Mouse (Mus musculus) neural tube, embryonic 12.5 days (tissue): ENCODE results near the gene Limch1. TPM values are rescaled to one million over a fixed set of nuclear protein-coding genes. Genes with fewer than 3 reads are reported as not detected.
A peak's percentile ranks its signal among the peaks of the same experiment; 100 is the strongest.

Experiments used
- ATAC-seq: fragments of 200-750 bp; cut with Nextera tagmentation; 2 replicates; pipeline ENCODE4 v1.8.0; 2017; ENCODE audit warnings: low read depth, mild to moderate bottlenecking, moderate TSS enrichment, moderate library complexity; ENCODE audit not compliant: low FRiP score
- H3K27ac ChIP-seq: fragments of 300-500 bp; sonication (generic); 2 replicates; pipeline ENCODE4 v1.5.1; 2016
- H3K27me3 ChIP-seq: fragments of 300-500 bp; sonication (generic); replicated peaks from 2 replicates; pipeline ENCODE4 v1.6.1; 2016; ENCODE audit warnings: mild to moderate bottlenecking
- H3K36me3 ChIP-seq: fragments of 300-500 bp; sonication (generic); 2 replicates; pipeline ENCODE4 v1.6.1; 2016; ENCODE audit warnings: mild to moderate bottlenecking
- H3K4me1 ChIP-seq: fragments of 300-500 bp; sonication (generic); 2 replicates; pipeline ENCODE4 v1.6.1; 2016
- H3K4me2 ChIP-seq: fragments of 300-500 bp; sonication (generic); replicated peaks from 2 replicates; pipeline ENCODE4 v1.6.1; 2016; ENCODE audit warnings: mild to moderate bottlenecking
- H3K4me3 ChIP-seq: fragments of 300-500 bp; sonication (generic); 2 replicates; pipeline ENCODE4 v1.5.1; 2016
- H3K9ac ChIP-seq: fragments of 300-500 bp; sonication (generic); 2 replicates; pipeline ENCODE4 v1.6.1; 2016; ENCODE audit warnings: mild to moderate bottlenecking
- H3K9me3 ChIP-seq: fragments of 300-500 bp; sonication (generic); 2 replicates; pipeline ENCODE4 v1.6.1; 2016; ENCODE audit warnings: mild to moderate bottlenecking
- WGBS: fragments of 180-500 bp; shearing (Covaris S2); methylation state at CpG from one replicate; pipeline ENCODE4 v1.1.7; 2016; 5-methylcytosine and 5-hydroxymethylcytosine counted together
- microRNA-seq: library from miRNA; unstranded; fragments of <30 nt; microRNA quantifications from one replicate; pipeline ENCODE4, GENCODE M21; 2017
- polyA plus RNA-seq: library from polyadenylated mRNA; unstranded; fragments of >200 nt; fragmentation: Nextera tagmentation; extraction: Ambion mirVana; gene quantifications from 2 replicates; pipeline ENCODE4 v1.2.1, GENCODE M21; 2016

Gene Limch1
- polyA plus RNA-seq, 1 experiment from 2014 or later, result 59.8 TPM

DNA sequence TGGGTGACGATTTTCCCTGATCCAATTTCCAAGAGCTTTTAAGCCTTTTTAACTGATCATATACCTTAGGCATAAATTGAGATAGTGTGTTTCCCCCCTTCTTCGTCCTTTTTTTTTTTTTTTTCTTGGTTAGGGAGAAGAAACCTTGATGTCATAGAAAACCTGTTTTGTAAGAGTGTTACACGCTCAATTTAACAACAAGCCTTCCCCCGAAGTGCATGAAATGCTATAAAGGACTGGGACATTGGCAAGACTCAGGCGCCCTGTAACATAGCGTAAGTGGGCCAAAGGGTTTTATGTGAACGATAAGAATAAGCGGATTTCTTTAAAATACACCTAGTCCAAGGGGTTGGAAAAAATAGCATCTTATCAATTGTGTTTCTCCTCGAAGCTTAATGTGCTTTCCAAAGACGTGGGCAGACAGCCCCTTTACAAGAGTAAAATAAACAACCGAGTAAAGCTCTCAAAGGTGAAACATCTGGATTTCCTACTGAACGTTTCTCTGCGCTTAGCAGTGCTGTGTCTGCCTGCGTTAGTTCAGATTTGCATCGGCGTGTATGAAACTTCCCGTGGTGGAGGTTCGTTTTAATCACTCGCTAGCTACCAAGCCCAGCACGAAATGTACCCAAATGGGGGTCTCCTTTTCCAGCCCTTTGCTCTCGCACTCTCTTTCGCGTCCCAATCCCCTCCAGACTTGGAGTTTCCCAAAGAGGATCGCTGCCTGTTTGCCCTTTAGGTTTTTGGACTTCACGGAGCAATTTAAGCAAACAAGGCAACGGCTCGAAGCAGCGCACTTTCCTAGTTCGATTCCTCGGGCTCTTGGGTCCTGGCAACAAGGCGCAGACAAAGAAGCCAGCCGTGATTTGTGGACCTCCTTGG is 354.0 kb downstream of the Limch1 start:
- H3K9me3 ChIP-seq, result no peaks in the 10 kb centered on the region
- H3K9ac ChIP-seq, result no peak overlapping the region
- WGBS, result under 1% methylated on average over 32 of the region's 32 CpGs
- no peak overlapping the region for H3K27ac ChIP-seq
- H3K4me2 ChIP-seq, result no peak overlapping the region
- peaks cover 15% of the 10 kb centered on the region for H3K4me1 ChIP-seq
- H3K36me3 ChIP-seq, result no peaks in the 10 kb centered on the region
- no peak overlapping the region for H3K4me3 ChIP-seq
- H3K27me3 ChIP-seq, result peaks cover 97% of the 10 kb centered on the region
- ATAC-seq, result no peak

DNA sequence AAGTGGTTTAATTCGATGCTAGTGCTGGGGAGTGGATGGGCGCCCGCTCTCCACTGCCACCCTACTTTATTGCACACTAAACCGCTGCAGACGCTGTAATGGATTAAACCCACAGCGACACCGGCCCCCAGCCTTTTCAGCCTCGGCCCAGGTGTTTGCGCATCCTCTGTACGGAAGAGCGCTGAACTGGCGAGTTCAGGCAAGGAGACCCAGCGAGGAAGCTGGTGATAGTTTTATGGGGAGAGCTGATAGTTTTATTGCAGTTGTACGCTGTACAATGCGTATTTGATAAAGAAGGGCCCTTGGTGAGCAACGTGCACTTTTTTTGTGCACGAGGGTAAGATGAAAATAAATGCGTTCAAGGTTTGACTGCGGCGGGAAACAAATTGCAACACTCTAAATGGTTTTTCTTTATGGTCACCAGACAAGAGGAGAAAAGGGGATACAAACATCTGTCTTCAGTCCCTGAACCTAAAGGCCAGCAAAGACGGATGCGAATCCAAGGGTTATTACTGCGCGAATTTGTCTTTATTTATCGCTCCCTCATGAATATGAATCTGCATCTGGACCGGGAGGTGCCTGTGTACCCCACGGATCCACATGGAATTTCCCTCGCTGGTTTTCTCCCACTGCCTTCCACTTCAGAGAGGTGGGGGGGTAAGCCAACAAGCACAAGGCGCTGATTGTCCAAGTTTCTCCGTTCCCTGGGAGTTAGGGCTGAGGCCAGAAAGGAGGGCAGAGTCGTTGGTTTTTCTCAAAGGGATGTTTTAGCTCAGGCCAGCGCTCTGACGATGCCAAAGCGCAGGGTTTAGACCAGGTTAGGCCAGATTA is 355.2 kb downstream of the Limch1 start:
- 1% methylated on average over 34 of the region's 34 CpGs for WGBS

DNA sequence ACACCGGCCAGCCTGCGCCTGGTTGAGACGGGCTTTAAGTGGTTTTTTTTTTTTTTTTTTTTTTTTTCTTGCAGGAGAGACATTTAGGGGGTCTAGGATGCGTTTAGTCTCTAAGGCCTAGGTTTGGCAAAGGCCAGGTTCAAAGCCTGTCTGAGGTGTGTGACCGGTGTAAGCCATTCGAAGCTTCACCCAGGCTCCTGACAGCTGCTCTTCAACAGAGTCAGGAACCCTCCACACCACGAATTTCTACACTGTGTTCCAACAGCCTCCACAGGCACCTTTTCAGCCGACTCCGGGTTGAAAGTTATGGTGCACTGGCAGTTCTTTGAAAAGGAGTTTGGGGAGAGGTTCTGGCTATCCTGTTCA is 355.8 kb downstream of the Limch1 start:
- no peak overlapping the region for H3K4me2 ChIP-seq
- no peak overlapping the region for H3K4me3 ChIP-seq
- H3K9ac ChIP-seq, result no peak overlapping the region
- no peaks in the 10 kb centered on the region for H3K36me3 ChIP-seq
- WGBS, result 1% methylated on average over 9 of the region's 9 CpGs
- no peaks in the 10 kb centered on the region for H3K9me3 ChIP-seq
- H3K4me1 ChIP-seq, result peaks cover 12% of the 10 kb centered on the region; the same call in 1 of the 2 replicates
- H3K27ac ChIP-seq, result no peak overlapping the region
- H3K27me3 ChIP-seq, result peaks cover 94% of the 10 kb centered on the region
- 0 out of 2 replicates have a peak, but pooled peaks have one; percentile 27 for ATAC-seq

More for the DNA sequence above, 355.2 kb downstream of the Limch1 start:
- no peak for ATAC-seq
- H3K27ac ChIP-seq, result no peak overlapping the region
- no peak overlapping the region for H3K9ac ChIP-seq
- no peak overlapping the region for H3K4me3 ChIP-seq
- H3K9me3 ChIP-seq, result no peaks in the 10 kb centered on the region
- H3K4me2 ChIP-seq, result no peak overlapping the region
- peaks cover 96% of the 10 kb centered on the region for H3K27me3 ChIP-seq
- H3K4me1 ChIP-seq, result peaks cover 15% of the 10 kb centered on the region
- no peaks in the 10 kb centered on the region for H3K36me3 ChIP-seq

DNA sequence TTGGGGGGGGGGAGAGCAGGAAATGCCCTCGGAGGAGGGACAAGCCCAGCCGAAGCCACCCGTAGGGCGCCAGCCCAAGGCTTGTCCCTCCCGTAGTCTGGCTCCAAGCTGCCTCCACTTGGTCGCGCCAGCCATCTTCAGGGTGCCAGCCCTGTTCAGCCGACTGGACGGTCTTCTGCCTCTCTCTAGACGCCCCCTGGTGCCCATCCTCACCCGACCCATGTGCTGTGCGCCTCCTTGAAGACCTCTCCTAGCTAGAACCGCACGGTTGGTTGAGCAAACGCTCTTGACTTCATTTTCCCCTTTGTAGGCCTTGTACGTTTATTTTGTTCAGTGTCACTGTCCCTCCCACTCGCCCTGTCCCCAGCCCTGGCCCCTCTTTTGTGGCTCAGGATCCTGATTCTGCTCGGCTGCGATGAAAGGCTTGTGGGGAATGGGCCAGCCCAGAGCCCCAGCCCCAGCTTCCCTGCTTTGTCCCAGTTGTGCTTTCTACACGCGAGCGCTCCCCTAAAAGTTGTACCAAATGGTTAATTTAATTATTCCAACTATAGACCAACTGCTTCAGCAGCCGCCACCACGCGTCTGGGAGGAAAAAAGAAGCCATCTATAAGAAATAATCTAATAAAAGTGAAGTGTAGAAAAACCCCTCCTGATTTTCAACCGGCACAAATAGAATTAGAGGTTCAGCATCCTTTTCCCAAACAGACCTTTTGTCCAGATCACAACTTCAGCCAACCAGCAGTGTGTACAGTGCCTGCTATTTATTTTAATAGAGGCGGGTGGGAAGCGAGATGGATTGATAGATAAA is 356.4 kb downstream of the Limch1 start:
- H3K27me3 ChIP-seq, result peaks cover 90% of the 10 kb centered on the region
- no peaks in the 10 kb centered on the region for H3K9me3 ChIP-seq
- no peak overlapping the region for H3K4me3 ChIP-seq
- WGBS, result 2% methylated on average over 28 of the region's 28 CpGs
- no peak overlapping the region for H3K4me2 ChIP-seq
- H3K4me1 ChIP-seq, result peaks cover 10% of the 10 kb centered on the region; the same call in 1 of the 2 replicates
- no peaks in the 10 kb centered on the region for H3K36me3 ChIP-seq
- ATAC-seq, result peak; percentile 73; the same call in 1 of the 2 replicates
- H3K9ac ChIP-seq, result no peak overlapping the region
- H3K27ac ChIP-seq, result no peak overlapping the region

DNA sequence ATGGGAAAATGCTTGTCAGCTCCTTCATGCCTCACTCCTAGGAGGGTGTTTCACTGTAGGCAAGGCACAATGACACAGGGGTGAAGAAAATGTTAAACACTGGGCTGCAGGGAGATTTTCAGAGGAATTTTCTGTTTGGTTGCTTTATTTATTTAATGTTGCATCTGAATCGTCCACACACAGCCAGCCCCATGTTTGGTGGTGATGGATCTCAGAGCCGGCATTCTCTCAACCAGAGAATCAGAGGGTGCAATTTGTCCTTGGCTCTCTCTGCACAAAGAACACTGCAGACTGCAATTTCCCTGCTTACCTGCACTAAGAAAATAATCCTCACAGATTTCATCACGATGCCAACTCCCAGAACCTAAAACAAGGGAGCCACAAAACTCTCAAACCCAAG is 357.4 kb downstream of the Limch1 start:
- WGBS, result 7% methylated on average over 3 of the region's 3 CpGs
- no peak for ATAC-seq
- Histone ChIP-seq H3K4me3 (no peak overlapping the region), H3K36me3 (no peaks in the 10 kb centered on the region), H3K27ac (no peak overlapping the region), H3K9me3 (no peaks in the 10 kb centered on the region), H3K9ac (no peak overlapping the region), H3K4me2 (no peak overlapping the region), H3K4me1 (peaks cover 10% of the 10 kb centered on the region; the same call in 1 of the 2 replicates), H3K27me3 (peaks cover 85% of the 10 kb centered on the region)

DNA sequence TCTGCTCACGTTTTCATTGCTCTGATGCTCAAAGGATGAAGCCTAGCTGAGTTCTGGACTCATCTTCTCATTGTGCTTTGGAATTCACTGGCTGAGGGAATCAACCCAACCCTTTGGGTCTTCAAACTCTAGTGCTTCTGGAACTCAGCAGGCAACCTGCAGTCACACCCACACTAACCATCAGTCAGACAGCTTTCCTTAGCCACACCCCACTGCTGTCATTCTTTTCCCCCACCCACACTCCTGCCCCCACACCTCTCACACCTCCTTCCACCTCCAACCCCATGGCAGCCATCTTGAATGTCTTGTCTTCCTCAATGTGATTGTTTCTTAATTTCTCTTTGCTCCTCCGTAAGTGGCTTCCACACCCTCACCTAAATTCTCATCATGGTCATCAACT is 360.6 kb downstream of the Limch1 start:
- Histone ChIP-seq H3K36me3 (no peaks in the 10 kb centered on the region), H3K27me3 (peaks cover 60% of the 10 kb centered on the region), H3K4me2 (no peak overlapping the region), H3K27ac (no peak overlapping the region), H3K4me3 (no peak overlapping the region), H3K4me1 (peaks cover 5% of the 10 kb centered on the region; the same call in 1 of the 2 replicates), H3K9ac (no peak overlapping the region), H3K9me3 (no peaks in the 10 kb centered on the region)
- ATAC-seq, result no peak
- 89% methylated on average over 2 of the region's 2 CpGs for WGBS

Small RNAs within 50 kb of the gene (microRNA-seq; reads per million reads assigned to microRNA genes)
- not detected for gene Gm23841

Other genes with a start within 250 kb of the Limch1 start
- gene Apbb2, start 127.0 kb upstream of the Limch1 start, polyA plus RNA-seq, result 80.5 and 88.5 TPM in 2 replicates
- 696 and 765 TPM in 2 replicates for gene Uchl1, start 69.7 kb upstream of the Limch1 start, polyA plus RNA-seq